Mouse (Mus musculus): Measurements from ENCODE around the gene Cnmd. TPM values are rescaled to one million over a fixed set of nuclear protein-coding genes. Genes with fewer than 3 reads are reported as not detected.
A peak's percentile ranks its signal among the peaks of the same experiment; 100 is the strongest.

Gene Cnmd
- polyA plus RNA-seq, 1 experiment from 2014 or later, result 2.8 TPM

DNA sequence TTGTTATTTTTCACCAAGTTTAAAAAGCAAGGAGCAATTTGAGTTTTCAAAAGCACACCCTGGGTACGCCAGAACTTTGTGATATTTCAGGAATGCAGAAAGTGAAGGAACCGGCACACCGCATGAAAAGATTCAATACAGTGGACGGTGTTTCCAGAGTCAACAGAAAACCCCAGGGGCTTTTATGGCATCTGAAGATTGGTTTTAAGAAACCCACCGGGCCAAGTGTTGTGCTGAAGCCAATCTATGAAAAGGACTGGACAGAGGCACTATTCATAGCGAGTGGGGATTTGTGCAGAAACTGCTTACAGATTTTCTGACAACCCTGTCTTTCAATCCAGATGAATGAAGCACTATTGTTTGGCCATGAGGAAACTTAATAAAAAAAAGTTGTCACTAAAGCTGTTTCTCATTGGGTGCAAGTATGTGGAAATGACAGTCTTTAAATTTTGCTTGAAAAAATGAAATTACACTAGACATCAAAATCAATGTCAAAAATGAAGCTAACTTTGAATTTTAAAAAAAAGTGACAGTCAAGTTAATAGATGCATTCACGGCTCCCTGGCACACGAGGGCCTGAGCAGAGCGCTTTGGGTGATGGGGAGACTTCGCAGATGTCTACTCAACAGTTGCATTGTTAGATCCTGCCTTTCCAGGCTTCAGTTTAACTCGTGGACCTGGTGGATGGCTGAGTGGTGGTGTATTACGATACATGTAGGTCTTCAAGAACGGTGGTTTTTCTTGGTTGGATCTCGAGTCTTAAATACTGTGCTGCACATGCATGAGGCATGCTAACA lies 16.1 kb upstream of the Cnmd start:
- Histone ChIP-seq H3K9ac (ENCODE audit: low read depth, low read length) (no peak overlapping the region), H3K27ac (ENCODE audit: low read depth, low read length) (no peak overlapping the region; the same call in 1 of the 2 replicates), H3K4me1 (ENCODE audit: control insufficient read depth, insufficient read depth, low read depth, low read length) (peaks cover 10% of the 10 kb centered on the region), H3K27me3 (replicated peaks; ENCODE audit: control insufficient read depth, insufficient read depth, low read length) (no peaks in the 10 kb centered on the region), H3K4me3 (ENCODE audit: low read length) (no peak overlapping the region), H3K4me2 (ENCODE audit: low read length) (no peak overlapping the region), H3K36me3 (ENCODE audit: control insufficient read depth, insufficient read depth, low read length) (no peaks in the 10 kb centered on the region), H3K9me3 (ENCODE audit: control insufficient read depth, low read length) (no peaks in the 10 kb centered on the region)
- 47% methylated on average over 14 of the region's 14 CpGs for WGBS
- no peak for ATAC-seq

DNA sequence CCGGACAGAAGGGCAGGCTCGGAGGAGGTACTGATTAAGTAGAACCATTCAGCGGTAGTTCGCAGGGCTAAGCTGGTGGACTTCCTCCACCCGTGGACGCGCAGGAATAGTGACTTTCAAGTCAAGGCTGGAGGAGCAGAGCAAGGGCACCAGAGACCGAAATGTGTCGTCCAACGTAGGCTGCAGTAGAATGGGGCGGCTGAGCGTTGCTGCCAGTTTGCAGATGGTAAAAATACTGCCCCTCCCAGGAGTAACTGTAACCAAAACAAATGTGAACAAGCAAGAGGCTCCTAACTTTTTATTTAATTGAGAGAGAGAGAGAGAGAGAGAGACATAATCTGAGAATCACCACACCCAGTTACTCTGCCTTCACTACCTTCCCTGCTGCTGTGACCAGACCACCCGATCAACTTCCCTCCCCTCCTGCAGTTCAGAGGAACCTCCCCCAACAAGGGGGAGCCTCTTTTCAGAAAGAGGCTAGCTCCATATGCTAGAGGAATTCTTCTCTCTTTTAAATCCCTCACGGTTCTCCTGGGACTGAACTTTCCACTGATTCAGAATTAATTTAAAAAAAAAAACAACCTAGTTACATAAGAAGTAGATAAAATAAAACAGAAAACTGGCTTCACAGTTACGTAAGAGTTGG lies 15.3 kb upstream of the Cnmd start:
- no peak for ATAC-seq
- H3K4me1 ChIP-seq (ENCODE audit: control insufficient read depth, insufficient read depth, low read depth, low read length), result peaks cover 12% of the 10 kb centered on the region
- WGBS, result 47% methylated on average over 15 of the region's 15 CpGs
- no peaks in the 10 kb centered on the region for H3K9me3 ChIP-seq (ENCODE audit: control insufficient read depth, low read length)
- no peak overlapping the region for H3K4me2 ChIP-seq (ENCODE audit: low read length)
- H3K9ac ChIP-seq (ENCODE audit: low read depth, low read length), result no peak overlapping the region; the same call in 1 of the 2 replicates
- no peak overlapping the region for H3K4me3 ChIP-seq (ENCODE audit: low read length)
- H3K36me3 ChIP-seq (ENCODE audit: control insufficient read depth, insufficient read depth, low read length), result no peaks in the 10 kb centered on the region
- no peaks in the 10 kb centered on the region for H3K27me3 ChIP-seq (replicated peaks; ENCODE audit: control insufficient read depth, insufficient read depth, low read length)
- no peak overlapping the region for H3K27ac ChIP-seq (ENCODE audit: low read depth, low read length)

DNA sequence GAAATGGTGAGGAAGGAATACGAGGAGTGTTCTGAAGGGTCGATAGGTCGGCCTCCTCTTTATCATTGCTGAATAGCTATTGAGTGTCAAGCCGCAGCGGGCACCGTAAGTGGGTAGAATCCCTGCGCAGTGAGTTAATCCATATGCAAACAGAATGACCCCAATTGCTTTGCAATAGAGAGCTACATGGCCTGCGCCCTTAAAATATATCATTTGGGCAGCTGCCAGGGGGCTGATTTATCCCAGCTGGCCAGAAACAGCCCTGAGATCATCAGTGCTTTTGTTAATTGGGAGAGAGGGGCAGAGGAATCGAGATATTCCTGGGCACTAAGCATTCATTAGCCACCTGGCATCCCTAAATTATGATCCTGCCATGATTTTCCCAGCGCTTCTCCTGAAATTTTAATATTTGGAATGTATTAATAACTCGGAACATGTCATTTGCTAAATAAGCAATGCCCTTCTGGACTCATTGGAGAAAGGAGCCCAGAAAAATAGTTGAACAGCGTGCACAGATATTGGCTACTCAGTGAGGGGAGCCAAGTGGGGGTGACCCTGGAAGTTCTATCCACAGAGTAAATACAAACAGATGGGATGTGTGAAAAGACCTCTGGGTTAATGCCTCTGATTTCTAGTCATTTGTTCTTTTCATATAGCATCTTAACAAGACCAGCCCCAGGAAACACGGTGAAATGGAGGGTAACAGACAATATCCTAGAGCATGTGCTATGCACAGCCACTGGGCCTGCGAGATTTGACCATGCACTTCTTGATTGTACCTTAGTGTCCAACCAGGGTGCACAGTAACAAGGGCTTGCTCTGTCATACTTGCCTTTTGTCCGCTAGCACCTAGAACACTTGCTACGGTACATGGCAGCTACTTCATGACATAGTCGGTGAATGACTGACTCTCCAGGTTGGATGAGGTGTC lies 11.4 kb upstream of the Cnmd start:
- H3K36me3 ChIP-seq (ENCODE audit: control insufficient read depth, insufficient read depth, low read length), result no peaks in the 10 kb centered on the region
- WGBS, result 43% methylated on average over 17 of the region's 17 CpGs
- no peak overlapping the region for H3K27ac ChIP-seq (ENCODE audit: low read depth, low read length)
- H3K4me2 ChIP-seq (ENCODE audit: low read length), result no peak overlapping the region
- H3K9me3 ChIP-seq (ENCODE audit: control insufficient read depth, low read length), result no peaks in the 10 kb centered on the region
- no peaks in the 10 kb centered on the region for H3K27me3 ChIP-seq (replicated peaks; ENCODE audit: control insufficient read depth, insufficient read depth, low read length)
- no peak overlapping the region for H3K4me3 ChIP-seq (ENCODE audit: low read length)
- ATAC-seq, result peak; percentile 32
- peaks cover 12% of the 10 kb centered on the region for H3K4me1 ChIP-seq (ENCODE audit: control insufficient read depth, insufficient read depth, low read depth, low read length)
- H3K9ac ChIP-seq (ENCODE audit: low read depth, low read length), result no peak overlapping the region

DNA sequence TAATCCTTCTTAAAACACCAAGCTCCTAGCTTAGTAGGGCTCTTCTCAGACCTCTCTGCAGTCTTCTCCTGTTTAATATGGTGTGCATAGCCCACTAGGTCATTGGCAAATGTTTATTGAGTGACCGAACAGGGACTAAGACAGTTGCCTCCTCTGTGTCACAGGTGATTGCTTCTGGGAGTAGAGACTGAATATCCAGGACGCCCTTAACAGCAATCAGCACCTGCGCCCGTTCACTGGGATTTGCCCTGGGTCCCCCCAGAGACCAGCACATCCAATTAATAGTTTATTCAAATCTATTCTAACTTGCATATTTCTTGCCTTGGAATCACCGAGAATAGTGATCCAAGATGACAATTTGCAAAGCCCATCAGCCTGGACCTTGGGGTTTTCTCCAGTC lies 10.6 kb upstream of the Cnmd start:
- 48% methylated on average over 5 of the region's 5 CpGs for WGBS

GRCm38 (mm10) chr14:79671008-79671407 lies 9.0 kb upstream of the Cnmd start:
- H3K4me3 ChIP-seq (ENCODE audit: low read length), result no peak overlapping the region
- no peak overlapping the region for H3K27ac ChIP-seq (ENCODE audit: low read depth, low read length)
- no peak overlapping the region for H3K9ac ChIP-seq (ENCODE audit: low read depth, low read length)
- no peak for ATAC-seq
- peaks cover 6% of the 10 kb centered on the region for H3K4me1 ChIP-seq (ENCODE audit: control insufficient read depth, insufficient read depth, low read depth, low read length)
- no peaks in the 10 kb centered on the region for H3K27me3 ChIP-seq (replicated peaks; ENCODE audit: control insufficient read depth, insufficient read depth, low read length)
- no peaks in the 10 kb centered on the region for H3K36me3 ChIP-seq (ENCODE audit: control insufficient read depth, insufficient read depth, low read length)
- no peaks in the 10 kb centered on the region for H3K9me3 ChIP-seq (ENCODE audit: control insufficient read depth, low read length)
- H3K4me2 ChIP-seq (ENCODE audit: low read length), result no peak overlapping the region
- WGBS, result 85% methylated on average over 3 of the region's 3 CpGs

More for the DNA sequence above, 10.6 kb upstream of the Cnmd start:
- no peak overlapping the region for H3K4me2 ChIP-seq (ENCODE audit: low read length)
- no peaks in the 10 kb centered on the region for H3K36me3 ChIP-seq (ENCODE audit: control insufficient read depth, insufficient read depth, low read length)
- H3K27ac ChIP-seq (ENCODE audit: low read depth, low read length), result no peak overlapping the region
- H3K27me3 ChIP-seq (replicated peaks; ENCODE audit: control insufficient read depth, insufficient read depth, low read length), result no peaks in the 10 kb centered on the region
- no peaks in the 10 kb centered on the region for H3K9me3 ChIP-seq (ENCODE audit: control insufficient read depth, low read length)
- H3K4me1 ChIP-seq (ENCODE audit: control insufficient read depth, insufficient read depth, low read depth, low read length), result peaks cover 12% of the 10 kb centered on the region
- no peak overlapping the region for H3K4me3 ChIP-seq (ENCODE audit: low read length)
- H3K9ac ChIP-seq (ENCODE audit: low read depth, low read length), result no peak overlapping the region
- ATAC-seq, result no peak

- peak overlapping the region; percentile 22 for H3K4me3 ChIP-seq (ENCODE audit: low read length)
- no peak overlapping the region for H3K27ac ChIP-seq (ENCODE audit: low read depth, low read length)
- H3K27me3 ChIP-seq (replicated peaks; ENCODE audit: control insufficient read depth, insufficient read depth, low read length), result no peaks in the 10 kb centered on the region
- ATAC-seq, result peak; percentile 67
- WGBS, result 15% methylated on average over 32 of the region's 33 CpGs
- peak overlapping the region; percentile 49 for H3K4me2 ChIP-seq (ENCODE audit: low read length)
- no peaks in the 10 kb centered on the region for H3K36me3 ChIP-seq (ENCODE audit: control insufficient read depth, insufficient read depth, low read length)
- peaks cover 9% of the 10 kb centered on the region for H3K4me1 ChIP-seq (ENCODE audit: control insufficient read depth, insufficient read depth, low read depth, low read length)
- peak overlapping the region; percentile 41 for H3K9ac ChIP-seq (ENCODE audit: low read depth, low read length)
- H3K9me3 ChIP-seq (ENCODE audit: control insufficient read depth, low read length), result no peaks in the 10 kb centered on the region
These were observed 709 bp downstream of the Cnmd start for GRCm38 (mm10) chr14:79661005-79661917.

GRCm38 (mm10) chr14:79660467-79660866 lies 1.5 kb downstream of the Cnmd start:
- no peak overlapping the region for H3K27ac ChIP-seq (ENCODE audit: low read depth, low read length)
- H3K9me3 ChIP-seq (ENCODE audit: control insufficient read depth, low read length), result no peaks in the 10 kb centered on the region
- H3K4me1 ChIP-seq (ENCODE audit: control insufficient read depth, insufficient read depth, low read depth, low read length), result peaks cover 9% of the 10 kb centered on the region
- no peaks in the 10 kb centered on the region for H3K36me3 ChIP-seq (ENCODE audit: control insufficient read depth, insufficient read depth, low read length)
- no peaks in the 10 kb centered on the region for H3K27me3 ChIP-seq (replicated peaks; ENCODE audit: control insufficient read depth, insufficient read depth, low read length)
- no peak overlapping the region for H3K4me3 ChIP-seq (ENCODE audit: low read length)
- 34% methylated on average over 5 of the region's 5 CpGs for WGBS
- no peak overlapping the region for H3K9ac ChIP-seq (ENCODE audit: low read depth, low read length)
- no peak for ATAC-seq
- no peak overlapping the region for H3K4me2 ChIP-seq (ENCODE audit: low read length)

DNA sequence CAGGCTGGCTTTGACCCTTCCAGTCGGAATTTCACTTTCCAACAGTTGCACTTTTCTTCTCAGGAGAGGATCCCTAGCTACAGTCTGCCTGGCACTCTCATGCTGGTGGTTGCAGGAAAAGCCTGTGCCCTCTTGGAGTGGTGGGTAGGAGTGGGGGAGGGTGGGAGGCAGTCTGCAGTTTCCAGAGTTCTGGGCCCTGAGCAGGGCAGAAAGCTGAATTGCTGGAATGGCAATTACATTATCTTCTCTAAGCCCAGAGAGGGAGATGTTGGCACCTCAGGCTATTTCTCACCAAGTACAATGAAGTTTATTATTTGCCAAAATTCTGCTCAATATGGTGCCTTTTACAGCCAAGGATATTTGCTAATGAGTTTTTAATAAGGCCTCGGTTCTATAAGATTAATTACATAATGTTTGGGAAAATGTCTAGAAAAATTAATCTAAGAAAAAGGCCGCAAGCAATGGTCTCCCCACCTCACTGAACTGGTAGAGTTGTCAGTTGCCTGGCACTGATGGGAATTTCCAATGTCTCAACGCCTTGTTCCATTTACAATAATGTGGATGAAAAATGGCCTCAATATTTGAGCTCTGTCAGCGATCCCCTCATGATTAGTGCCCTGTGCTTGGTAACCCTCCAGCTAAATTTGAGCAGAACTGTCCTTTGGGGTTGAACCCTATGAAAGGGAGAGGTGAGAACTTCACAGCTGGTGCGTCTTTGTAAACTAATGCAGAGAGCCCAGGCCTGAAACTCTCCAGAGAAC lies 3.0 kb downstream of the Cnmd start:
- Histone ChIP-seq H3K9ac (ENCODE audit: low read depth, low read length) (no peak overlapping the region), H3K27me3 (replicated peaks; ENCODE audit: control insufficient read depth, insufficient read depth, low read length) (no peaks in the 10 kb centered on the region), H3K4me3 (ENCODE audit: low read length) (no peak overlapping the region), H3K4me1 (ENCODE audit: control insufficient read depth, insufficient read depth, low read depth, low read length) (peaks cover 9% of the 10 kb centered on the region), H3K36me3 (ENCODE audit: control insufficient read depth, insufficient read depth, low read length) (no peaks in the 10 kb centered on the region), H3K27ac (ENCODE audit: low read depth, low read length) (peak overlapping the region; percentile 20; the same call in 1 of the 2 replicates), H3K9me3 (ENCODE audit: control insufficient read depth, low read length) (no peaks in the 10 kb centered on the region), H3K4me2 (ENCODE audit: low read length) (no peak overlapping the region)
- ATAC-seq, result peak; percentile 75
- 46% methylated on average over 6 of the region's 6 CpGs for WGBS

All from hindbrain, embryonic 16.5 days (tissue).